Comparison of ENCODE assay signal across 13 mouse cellular contexts in the genomic region with DNA sequence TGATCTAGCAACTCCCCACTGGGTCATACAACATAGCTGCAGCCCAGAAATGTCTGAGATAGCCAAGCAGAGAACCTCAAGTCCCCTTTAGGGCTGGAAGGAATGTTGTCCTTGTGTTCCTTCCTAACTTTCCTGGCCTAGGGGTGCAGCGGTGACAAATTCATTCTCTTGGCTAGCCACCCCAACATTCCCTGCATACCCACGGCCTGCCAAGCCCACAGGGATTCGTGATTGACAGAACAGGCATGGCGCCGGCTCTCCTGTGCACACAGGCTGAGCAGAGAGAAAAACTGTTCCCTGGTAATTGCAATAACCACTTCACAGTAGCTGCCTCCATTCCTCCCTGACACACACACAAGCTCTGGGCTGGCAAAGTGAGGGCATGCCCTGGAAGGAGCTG.
DNase-seq lines count a peak whose midpoint lies in the region; ATAC-seq and TF ChIP-seq lines count a peak whose summit lies in the region.
"Had no signal": no experiment of that assay in that cellular context is flagged by ENCODE, and none has a peak within 500 bp of the region (broad histone marks: within the 10 kb centered on the region; RNA-seq: fewer than 3 reads in every experiment).

No protein-coding gene starts in this region.

- no peak for TF ChIP-seq CTCF in kidney, adult 2 months (conservative IDR thresholded peaks at IDR 0.05; ENCODE audit: insufficient read depth, insufficient read length, low read depth, low read length)

- no peak for TF ChIP-seq POLR2A in kidney, adult 2 months (IDR thresholded peaks at IDR 0.05; ENCODE audit: low read depth, low read length)

- intact Hi-C loops in heart, postnatal 14 days (cut with DNase I): no loop called here

- no peaks in the 10 kb centered on the region for H3K4me1 ChIP-seq in kidney, adult 2 months (ENCODE audit: control insufficient read depth, insufficient read depth, low read length)
- H3K4me1 ChIP-seq in kidney, embryonic 15.5 days: no peaks in the 10 kb centered on the region
- H3K4me1 ChIP-seq: limb, embryonic 13.5 days had no signal

- no peaks in the 10 kb centered on the region for H3K9me3 ChIP-seq in kidney, embryonic 15.5 days (replicated peaks)
- H3K9me3 ChIP-seq: limb, embryonic 13.5 days had no signal

- no peaks in the 10 kb centered on the region for H3K27me3 ChIP-seq in kidney, adult 2 months (replicated peaks; ENCODE audit: control insufficient read depth, insufficient read depth, low read length)
- H3K27me3 ChIP-seq in kidney, embryonic 15.5 days: no peaks in the 10 kb centered on the region
- H3K27me3 ChIP-seq: limb, embryonic 13.5 days had no signal

- H3K4me2 ChIP-seq in kidney, embryonic 15.5 days: no peak overlapping the region
- H3K4me2 ChIP-seq: limb, embryonic 13.5 days had no signal

- no peaks in the 10 kb centered on the region for H3K36me3 ChIP-seq in kidney, adult 2 months (ENCODE audit: control insufficient read depth, insufficient read depth, low read length)
- H3K36me3 ChIP-seq in kidney, embryonic 15.5 days: no peaks in the 10 kb centered on the region
- H3K36me3 ChIP-seq: limb, embryonic 13.5 days had no signal

- peak; percentile 37 to 54 for DNase-seq in cerebellum, postnatal 25 days
- DNase-seq in cerebellum, adult 8-10 months: no peak
- DNase-seq in kidney, adult 2 months: peak; percentile 44
- DNase-seq in fibroblast of lung, adult 2 months (ENCODE audit: low read depth): peak; percentile 16
- peak; percentile 22 to 63 for DNase-seq in heart, postnatal 14 days
- DNase-seq in frontal cortex, postnatal 10 days (ENCODE audit: low spot score in 2 of 2): no peak
- no peak for DNase-seq in adrenal gland, adult 8-10 months
- DNase-seq: adrenal gland, postnatal 14 days; B cell, adult 2 months; forebrain, postnatal 0 days; liver, postnatal 0 days had no signal

- H3K27ac ChIP-seq in kidney, adult 2 months (ENCODE audit: insufficient read depth, low read depth, low read length): no peak overlapping the region
- no peak overlapping the region for H3K27ac ChIP-seq in kidney, embryonic 15.5 days
- H3K27ac ChIP-seq: limb, embryonic 13.5 days had no signal

- no peak overlapping the region for H3K4me3 ChIP-seq in kidney, adult 2 months (ENCODE audit: insufficient read depth, low read depth, low read length)
- no peak overlapping the region for H3K4me3 ChIP-seq in kidney, embryonic 15.5 days (replicated peaks)
- H3K4me3 ChIP-seq: limb, embryonic 13.5 days had no signal

- WGBS in kidney, adult 2 months: 60% methylated on average over 5 of the region's 5 CpGs
- 76% methylated on average over 5 of the region's 5 CpGs for WGBS in kidney, embryonic 15.5 days

- no peak overlapping the region for H3K9ac ChIP-seq in kidney, embryonic 15.5 days
- H3K9ac ChIP-seq: forebrain, postnatal 0 days; limb, embryonic 13.5 days; liver, postnatal 0 days had no signal

- no peak for ATAC-seq in kidney, embryonic 15.5 days (replicated peaks; ENCODE audit: low FRiP score)
- ATAC-seq: forebrain, postnatal 0 days; liver, postnatal 0 days had no signal

Comparison
In these comparisons a context has a peak if more than half of its experiments do, and no peak if none do; other contexts are left out.
1. DNase-seq: peak in cerebellum, postnatal 25 days (2 of 2), kidney, adult 2 months (single experiment), fibroblast of lung, adult 2 months (single experiment) and heart, postnatal 14 days (2 of 2); none in cerebellum, adult 8-10 months (single experiment), frontal cortex, postnatal 10 days (0 of 2) and adrenal gland, adult 8-10 months (single experiment).